Mouse (Mus musculus) hindbrain, embryonic 11.5 days (tissue): ENCODE results near the gene Cks1b. TPM values are rescaled to one million over a fixed set of nuclear protein-coding genes. Genes with fewer than 3 reads are reported as not detected.
A peak's percentile ranks its signal among the peaks of the same experiment; 100 is the strongest.

Source experiments
- ATAC-seq: fragments of 200-750 bp; cut with Nextera tagmentation; 2 replicates; pipeline ENCODE4 v1.8.0; 2017; ENCODE audit warnings: mild to moderate bottlenecking, moderate TSS enrichment, moderate library complexity; ENCODE audit not compliant: low FRiP score
- DNase-seq: peaks from one replicate; pipeline ENCODE4 v3.0.0-alpha.2; 2015; ENCODE audit warnings: low spot score
- H3K27ac ChIP-seq: fragments of 300-500 bp; sonication (generic); 2 replicates; pipeline ENCODE4 v1.5.1; 2014; ENCODE audit warnings: mild to moderate bottlenecking, low read depth, low read length
- H3K27me3 ChIP-seq: fragments of 300-500 bp; sonication (generic); 2 replicates; pipeline ENCODE4 v1.6.1; 2014; ENCODE audit warnings: mild to moderate bottlenecking, low read length, moderate library complexity, mixed read lengths; ENCODE audit not compliant: control insufficient read depth, insufficient read depth
- H3K36me3 ChIP-seq: fragments of 300-500 bp; sonication (generic); 2 replicates; pipeline ENCODE4 v1.6.1; 2014; ENCODE audit warnings: mild to moderate bottlenecking, low read length, moderate library complexity, mixed read lengths; ENCODE audit not compliant: control insufficient read depth, insufficient read depth
- H3K4me1 ChIP-seq: fragments of 300-500 bp; sonication (generic); replicated peaks from 2 replicates; pipeline ENCODE4 v1.6.1; 2014; ENCODE audit warnings: low read length, mixed read lengths; ENCODE audit not compliant: control insufficient read depth, insufficient read depth
- H3K4me2 ChIP-seq: fragments of 300-500 bp; sonication (generic); replicated peaks from 2 replicates; pipeline ENCODE4 v1.6.1; 2014; ENCODE audit warnings: mild to moderate bottlenecking, low read depth, low read length
- H3K4me3 ChIP-seq: fragments of 300-500 bp; sonication (generic); 2 replicates; pipeline ENCODE4 v1.5.1; 2014; ENCODE audit warnings: low read depth, low read length
- H3K9ac ChIP-seq: fragments of 300-500 bp; sonication (generic); 2 replicates; pipeline ENCODE4 v1.6.1; 2014; ENCODE audit warnings: low read depth, low read length
- H3K9me3 ChIP-seq: fragments of 300-500 bp; sonication (generic); 2 replicates; pipeline ENCODE4 v1.6.1; 2016; ENCODE audit warnings: low read length; ENCODE audit not compliant: control insufficient read depth
- WGBS: fragments of 180-500 bp; shearing (Covaris S2); extraction: QIAGEN DNeasy Blood & Tissue Kit; methylation state at CpG from one replicate; pipeline ENCODE4 v1.1.7; 2014; 5-methylcytosine and 5-hydroxymethylcytosine counted together
- polyA plus RNA-seq: library from polyadenylated mRNA; unstranded; fragments of >200 nt; fragmentation: Nextera tagmentation; extraction: Ambion mirVana; gene quantifications from 2 replicates; pipeline ENCODE4 v1.2.1, GENCODE M21; 2014

Cks1b gene
- 411 and 414 TPM in 2 replicates for polyA plus RNA-seq

DNA sequence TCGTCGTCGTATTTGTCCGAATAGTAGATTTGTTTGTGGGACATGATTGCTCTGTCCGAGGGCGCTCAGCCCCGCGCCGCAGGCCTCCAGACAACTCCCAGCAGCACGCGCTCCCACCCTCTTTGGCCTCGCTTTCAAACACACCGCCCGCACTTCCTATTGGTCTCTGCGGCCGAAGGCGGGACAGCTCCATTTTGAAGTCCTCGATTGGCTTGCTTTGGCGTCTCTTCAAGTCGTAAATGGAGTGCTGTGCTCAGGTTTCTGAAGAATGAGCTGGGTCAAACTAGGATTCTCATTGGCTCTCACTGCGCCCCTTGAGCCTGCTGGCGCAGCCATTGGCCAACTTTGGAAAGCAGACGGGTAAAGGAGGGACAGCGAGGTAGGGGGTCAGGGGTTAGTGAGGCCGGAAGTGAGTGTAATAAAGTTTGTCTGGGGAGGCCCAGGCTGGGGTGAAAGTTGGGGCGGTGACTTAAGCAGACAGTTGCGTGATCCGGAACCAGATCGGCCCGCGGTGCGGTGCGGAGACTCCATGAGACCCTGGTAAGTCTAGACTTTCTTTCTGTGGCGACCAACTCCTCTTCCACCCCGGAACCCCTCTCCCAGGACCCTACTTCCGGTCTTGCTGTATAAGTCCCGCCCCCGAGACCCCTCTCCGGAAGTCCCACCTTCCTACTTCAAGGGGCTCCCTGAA lies at the start of gene Cks1b, which contains the start of gene Shc1:
TSS of gene Cks1b (minus strand) at position 214 of the 691 bp plus-strand sequence.
TSS of gene Shc1 (plus strand) at position 274 of the 691 bp plus-strand sequence.
- ATAC-seq, result peak; percentile 97
- Histone ChIP-seq H3K4me1 (peaks cover 9% of the 10 kb centered on the region; the same call in 1 of the 2 replicates), H3K36me3 (0 out of 2 replicates have a peak, but pooled peaks cover 3% of the 10 kb centered on the region), H3K4me3 (peak within 1 kb of the TSS; percentile 61), H3K4me2 (peak within 1 kb of the TSS; percentile 87), H3K27me3 (no peaks in the 10 kb centered on the region), H3K9ac (peak within 1 kb of the TSS; percentile 61), H3K9me3 (no peaks in the 10 kb centered on the region), H3K27ac (peak within 1 kb of the TSS; percentile 85)
- DNase-seq, result peak; percentile 93
- under 1% methylated on average over 39 of the region's 39 CpGs for WGBS

DNA sequence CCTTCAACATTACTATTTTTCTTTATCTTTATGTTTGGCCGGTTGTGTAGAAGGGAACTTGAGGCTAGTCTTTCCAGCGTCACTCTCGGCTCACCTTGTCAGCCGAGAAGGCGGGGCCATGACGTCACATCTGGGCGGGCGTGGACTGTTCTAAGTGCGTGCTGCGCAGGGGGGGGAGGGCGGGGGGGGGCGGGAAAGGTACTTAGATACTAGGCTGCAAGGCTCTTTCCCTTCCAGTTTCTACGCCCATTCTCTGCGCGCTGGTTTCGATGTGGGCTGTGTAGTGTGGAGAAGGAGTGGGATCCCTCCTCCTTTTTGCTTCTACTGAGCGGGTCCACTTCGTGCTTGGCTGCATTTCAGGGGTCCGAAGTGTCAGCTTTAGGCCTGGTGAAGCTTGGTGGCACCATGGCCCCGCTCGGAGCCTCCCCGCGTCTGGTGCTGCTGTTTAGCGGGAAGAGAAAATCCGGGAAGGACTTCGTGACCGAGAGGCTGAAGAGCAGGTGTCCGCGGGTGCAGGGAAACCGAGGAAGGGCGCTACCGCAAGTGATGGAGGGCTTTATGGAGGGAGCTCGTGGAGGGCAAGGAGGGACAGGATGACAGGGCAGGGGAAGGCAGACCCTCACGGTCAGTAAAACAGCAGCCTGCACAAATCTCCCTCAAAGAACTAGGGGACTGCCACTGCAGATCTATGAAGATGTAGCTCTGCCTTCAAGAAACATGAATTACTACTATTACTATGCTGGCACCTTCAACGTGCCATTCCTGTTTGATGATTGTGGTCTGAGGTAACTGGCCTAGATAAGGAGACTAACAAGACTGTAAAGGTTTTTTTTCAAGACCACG lies 41.0 kb upstream of the Cks1b start:
- DNase-seq (peak; percentile 94), ATAC-seq (peak; percentile 90)
- Histone ChIP-seq H3K27me3 (no peaks in the 10 kb centered on the region), H3K36me3 (no peaks in the 10 kb centered on the region), H3K27ac (peak overlapping the region; percentile 78), H3K9ac (peak overlapping the region; percentile 86), H3K4me2 (peak overlapping the region; percentile 68), H3K4me1 (0 out of 2 replicates have a peak, but pooled peaks cover 3% of the 10 kb centered on the region), H3K9me3 (no peaks in the 10 kb centered on the region), H3K4me3 (peak overlapping the region; percentile 72)
- WGBS, result 3% methylated on average over 33 of the region's 36 CpGs

DNA sequence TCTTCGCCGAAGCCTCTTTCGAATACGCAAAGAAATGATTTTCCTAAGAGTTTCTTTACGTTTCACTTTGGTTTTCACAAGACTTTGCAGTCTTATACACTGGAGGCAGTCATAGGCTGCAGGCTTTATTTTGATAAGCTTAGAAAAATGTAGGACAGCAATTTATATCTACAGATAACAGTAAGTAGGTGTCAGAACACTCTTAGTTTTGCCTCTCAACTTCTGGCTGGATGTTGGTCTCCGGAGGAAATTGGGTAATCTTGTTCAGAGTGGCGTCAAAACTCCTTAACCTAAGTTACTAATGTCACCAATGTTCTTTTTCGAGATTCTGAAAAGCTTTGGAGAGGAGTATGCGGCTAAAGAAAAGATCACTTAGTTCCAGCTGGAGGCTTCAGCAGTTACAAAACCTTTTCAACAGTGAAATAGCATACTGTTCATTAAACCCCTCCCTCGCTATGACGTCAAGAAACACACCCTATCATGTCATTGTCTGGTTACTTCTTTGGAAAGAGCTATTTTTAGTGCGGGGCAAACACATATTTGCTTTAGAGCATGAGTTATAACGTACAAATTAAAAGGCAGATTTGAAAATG lies 40.3 kb upstream of the Cks1b start:
- Histone ChIP-seq H3K9ac (no peak overlapping the region), H3K9me3 (no peaks in the 10 kb centered on the region), H3K27me3 (no peaks in the 10 kb centered on the region), H3K4me3 (peak overlapping the region; percentile 72), H3K4me2 (peak overlapping the region; percentile 68; the same call in 1 of the 2 replicates), H3K36me3 (no peaks in the 10 kb centered on the region), H3K4me1 (0 out of 2 replicates have a peak, but pooled peaks cover 3% of the 10 kb centered on the region), H3K27ac (no peak overlapping the region)
- WGBS, result 49% methylated on average over 13 of the region's 13 CpGs
- ATAC-seq, result peak; percentile 59
- no peak for DNase-seq

DNA sequence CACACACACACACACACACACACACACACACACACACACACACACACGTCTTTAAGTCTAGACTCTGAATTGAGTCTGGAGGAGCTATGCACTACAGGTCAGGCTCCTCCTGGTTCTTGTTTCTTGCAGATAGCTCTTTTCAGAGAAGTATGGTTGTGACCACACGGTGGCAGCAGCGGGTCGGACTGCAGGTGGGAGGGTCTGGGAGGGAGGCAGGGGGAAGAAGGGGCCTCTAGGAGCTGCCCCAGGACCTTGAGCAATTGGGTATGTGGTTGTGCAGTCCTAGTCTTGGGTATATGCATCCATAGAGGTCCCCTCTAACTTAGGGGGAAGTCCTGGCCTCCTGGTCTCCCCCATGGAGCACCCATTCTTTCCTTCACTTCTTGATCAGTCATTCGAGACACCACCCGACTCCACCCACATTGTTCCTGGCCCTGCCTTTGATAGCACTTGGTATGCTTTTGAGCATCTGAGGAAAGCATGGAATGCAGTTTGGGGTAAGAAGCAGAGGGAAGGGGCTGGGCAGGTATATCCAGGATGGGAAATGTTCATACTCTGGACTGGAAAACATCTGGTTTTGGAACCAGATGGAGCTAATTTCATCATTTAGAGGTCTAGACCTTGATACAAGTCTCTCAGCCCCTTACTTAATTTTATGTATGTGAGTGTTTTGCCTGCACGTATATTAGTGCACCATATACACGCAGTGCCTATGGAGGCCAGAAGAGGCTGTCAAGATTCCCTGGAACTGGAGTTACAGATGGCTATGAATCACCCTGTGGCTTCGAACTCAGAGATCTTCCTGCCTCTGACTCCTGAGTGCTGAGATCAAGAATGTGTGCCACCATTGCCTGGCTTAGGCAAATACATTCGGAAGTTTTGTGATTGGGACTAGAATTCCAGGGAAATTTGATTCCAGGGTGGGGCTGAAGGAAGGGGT lies 38.8 kb upstream of the Cks1b start:
- no peaks in the 10 kb centered on the region for H3K9me3 ChIP-seq
- H3K27me3 ChIP-seq, result no peaks in the 10 kb centered on the region
- H3K4me1 ChIP-seq, result 0 out of 2 replicates have a peak, but pooled peaks cover 3% of the 10 kb centered on the region
- DNase-seq (peak; percentile 89), ATAC-seq (peak; percentile 43; the same call in 1 of the 2 replicates)
- no peak overlapping the region for H3K4me2 ChIP-seq
- H3K9ac ChIP-seq, result no peak overlapping the region
- no peak overlapping the region for H3K27ac ChIP-seq
- WGBS, result 32% methylated on average over 10 of the region's 10 CpGs
- no peak overlapping the region for H3K4me3 ChIP-seq
- no peaks in the 10 kb centered on the region for H3K36me3 ChIP-seq

DNA sequence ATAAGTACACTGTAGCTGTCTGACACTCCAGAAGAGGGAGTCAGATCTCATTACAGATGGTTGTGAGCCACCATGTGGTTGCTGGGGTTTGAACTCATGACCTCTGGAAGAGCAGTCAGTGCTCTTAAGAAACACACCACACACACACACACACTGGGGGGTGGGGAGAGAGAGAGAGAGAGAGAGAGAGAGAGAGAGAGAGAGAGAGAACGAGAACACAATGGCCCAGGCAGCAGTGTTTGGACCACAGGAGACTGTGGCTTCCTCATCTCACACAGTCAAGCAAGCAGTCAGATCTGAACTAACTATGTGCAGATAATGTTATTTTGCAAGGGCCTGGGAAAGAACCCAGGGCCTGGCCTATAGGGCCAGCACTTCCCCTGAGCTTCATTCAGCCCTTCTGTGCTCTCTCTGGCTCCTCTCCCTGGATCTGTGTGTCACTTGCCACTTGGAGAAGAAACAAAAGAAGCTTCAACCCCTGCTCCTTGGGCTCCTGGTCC lies 37.7 kb upstream of the Cks1b start:
- no peak overlapping the region for H3K4me2 ChIP-seq
- no peaks in the 10 kb centered on the region for H3K36me3 ChIP-seq
- DNase-seq, result no peak
- H3K9me3 ChIP-seq, result no peaks in the 10 kb centered on the region
- H3K9ac ChIP-seq, result no peak overlapping the region
- no peaks in the 10 kb centered on the region for H3K27me3 ChIP-seq
- H3K4me3 ChIP-seq, result no peak overlapping the region
- 0 out of 2 replicates have a peak, but pooled peaks cover 3% of the 10 kb centered on the region for H3K4me1 ChIP-seq
- WGBS, result 67% methylated on average over 1 of the region's 1 CpGs
- ATAC-seq, result no peak
- H3K27ac ChIP-seq, result no peak overlapping the region

DNA sequence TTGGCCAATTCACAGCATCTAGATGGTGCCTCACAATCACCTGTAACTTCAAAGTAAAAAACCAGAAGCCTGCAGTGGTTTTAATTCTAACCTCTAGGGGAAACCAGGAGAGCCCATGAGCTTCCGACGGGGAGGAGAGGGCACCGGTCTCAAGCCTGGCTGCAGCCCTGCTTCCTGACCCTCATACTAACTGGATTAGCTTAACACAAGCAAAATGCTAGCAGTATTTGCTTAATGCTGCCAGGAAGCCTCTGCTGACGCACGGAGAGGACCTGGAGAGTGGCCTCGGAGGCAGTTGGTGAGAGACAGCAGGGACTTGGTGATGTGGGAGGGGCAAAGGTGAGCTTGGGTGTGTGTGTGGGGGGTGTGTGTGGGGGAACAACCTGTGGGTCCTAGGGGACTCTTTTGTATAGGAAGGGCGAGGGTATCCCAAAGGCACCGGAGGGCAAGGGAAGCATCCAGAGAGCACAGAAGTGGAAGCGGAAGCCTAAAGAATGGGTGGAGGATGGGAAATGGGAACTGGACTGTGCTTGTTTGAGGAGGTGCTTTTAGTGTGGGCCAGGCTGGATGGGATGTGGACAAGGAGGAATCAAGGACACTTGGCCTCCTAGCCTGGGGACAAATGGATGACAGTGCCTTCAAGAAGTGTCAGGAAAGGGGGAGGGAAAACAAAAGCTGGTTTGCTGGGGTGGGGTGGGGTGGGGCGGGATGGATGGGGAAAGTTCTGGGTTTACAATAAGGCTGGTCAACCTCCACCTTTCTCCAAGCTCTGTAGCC lies 36.4 kb upstream of the Cks1b start, which contains the start of gene Pmvk:
TSS of gene Pmvk (plus strand) at position 141 of the 777 bp plus-strand sequence.
- no peak for DNase-seq
- no peak within 1 kb of the TSS for H3K27ac ChIP-seq
- H3K36me3 ChIP-seq, result no peaks in the 10 kb centered on the region
- no peaks in the 10 kb centered on the region for H3K27me3 ChIP-seq
- H3K9ac ChIP-seq, result no peak within 1 kb of the TSS
- 0 out of 2 replicates have a peak, but pooled peaks cover 3% of the 10 kb centered on the region for H3K4me1 ChIP-seq
- no peak for ATAC-seq
- H3K4me2 ChIP-seq, result no peak within 1 kb of the TSS
- H3K9me3 ChIP-seq, result no peaks in the 10 kb centered on the region
- 68% methylated on average over 10 of the region's 10 CpGs for WGBS
- H3K4me3 ChIP-seq, result no peak within 1 kb of the TSS

DNA sequence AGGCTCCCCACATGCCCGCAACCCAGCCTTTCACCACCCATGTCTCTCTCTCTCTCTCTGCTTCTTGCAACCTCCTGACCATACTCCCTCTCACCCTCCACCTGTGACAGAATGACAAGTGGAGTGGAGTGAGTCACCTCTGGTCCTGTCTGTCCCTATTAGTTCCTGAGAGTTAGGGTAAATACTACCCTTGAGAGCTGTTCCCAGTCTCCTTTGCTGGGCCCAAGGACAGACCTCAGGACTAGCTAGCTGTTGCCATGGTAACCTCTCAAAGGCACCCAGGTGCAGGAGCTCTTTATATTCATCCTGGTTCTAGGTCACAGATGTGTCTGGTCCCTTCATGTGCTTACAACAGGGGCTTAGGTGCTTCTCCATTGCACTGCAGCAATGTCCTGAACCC lies 33.7 kb upstream of the Cks1b start:
- H3K27me3 ChIP-seq, result no peaks in the 10 kb centered on the region
- ATAC-seq (no peak), DNase-seq (no peak)
- 0 out of 2 replicates have a peak, but pooled peaks cover 2% of the 10 kb centered on the region for H3K4me1 ChIP-seq
- no peak overlapping the region for H3K9ac ChIP-seq
- no peak overlapping the region for H3K4me2 ChIP-seq
- WGBS, result 88% methylated on average over 1 of the region's 1 CpGs
- no peak overlapping the region for H3K27ac ChIP-seq
- no peaks in the 10 kb centered on the region for H3K9me3 ChIP-seq
- H3K36me3 ChIP-seq, result no peaks in the 10 kb centered on the region
- H3K4me3 ChIP-seq, result no peak overlapping the region
